Mouse (Mus musculus) cortical plate, adult 2 months (tissue): ENCODE measurements at regions not wholly inside any gene's neighbourhood (a gene's known extent, or its start where the extent isn't known, plus 50 kb on each side); places are given as distances from the start of the nearest gene placed in this dataset.

Experiments used
- CTCF ChIP-seq: fragments of 200-500 bp; IDR thresholded peaks from 2 replicates; pipeline ENCODE4 v1.5.1; 2011; ENCODE audit warnings: mild to moderate bottlenecking, control low read depth, low read length; ENCODE audit not compliant: insufficient read depth; ENCODE audit errors: extremely low read depth
- POLR2A ChIP-seq: fragments of 200-500 bp; IDR thresholded peaks from 2 replicates; pipeline ENCODE4 v1.6.1; 2011; ENCODE audit warnings: mild to moderate bottlenecking, low read length, control low read depth; ENCODE audit not compliant: insufficient read depth; ENCODE audit errors: extremely low read depth

- peak; percentile 43; the same call in 1 of the 2 replicates for TF ChIP-seq CTCF
- no peak for TF ChIP-seq POLR2A
These were observed 524.3 kb downstream of the Rnf144a start for GRCm38 (mm10) chr12:25890722-25891121.
